Mouse (Mus musculus): Measurements from ENCODE around the gene Diras2. TPM values are rescaled to one million over a fixed set of nuclear protein-coding genes. Genes with fewer than 3 reads are reported as not detected.
A peak's percentile ranks its signal among the peaks of the same experiment; 100 is the strongest.

Gene Diras2
- polyA plus RNA-seq, 1 experiment from 2014 or later: 5.2 TPM

GRCm38 (mm10) chr13:52542636-52543035 lies 11.6 kb upstream of the Diras2 start:
- H3K27ac ChIP-seq: no peak overlapping the region
- H3K4me2 ChIP-seq: no peak overlapping the region
- no peak overlapping the region for H3K9ac ChIP-seq
- H3K36me3 ChIP-seq (replicated peaks): no peaks in the 10 kb centered on the region
- WGBS: 63% methylated on average over 4 of the region's 4 CpGs
- no peak overlapping the region for H3K4me3 ChIP-seq
- H3K27me3 ChIP-seq (replicated peaks): no peaks in the 10 kb centered on the region
- ATAC-seq (replicated peaks): no peak
- no peaks in the 10 kb centered on the region for H3K9me3 ChIP-seq
- H3K4me1 ChIP-seq: peaks cover 11% of the 10 kb centered on the region; the same call in 1 of the 2 replicates

GRCm38 (mm10) chr13:52542036-52542526 lies 11.0 kb upstream of the Diras2 start:
- H3K4me2 ChIP-seq: no peak overlapping the region
- ATAC-seq (replicated peaks): no peak
- no peaks in the 10 kb centered on the region for H3K27me3 ChIP-seq (replicated peaks)
- H3K9ac ChIP-seq: no peak overlapping the region
- H3K4me3 ChIP-seq: no peak overlapping the region
- H3K9me3 ChIP-seq: no peaks in the 10 kb centered on the region
- no peaks in the 10 kb centered on the region for H3K36me3 ChIP-seq (replicated peaks)
- H3K27ac ChIP-seq: no peak overlapping the region
- H3K4me1 ChIP-seq: peaks cover 11% of the 10 kb centered on the region; the same call in 1 of the 2 replicates
- 64% methylated on average over 8 of the region's 8 CpGs for WGBS

GRCm38 (mm10) chr13:52541385-52542035 lies 10.4 kb upstream of the Diras2 start:
- peaks cover 11% of the 10 kb centered on the region; the same call in 1 of the 2 replicates for H3K4me1 ChIP-seq
- no peak overlapping the region for H3K27ac ChIP-seq
- no peak overlapping the region for H3K9ac ChIP-seq
- no peak overlapping the region for H3K4me3 ChIP-seq
- no peaks in the 10 kb centered on the region for H3K27me3 ChIP-seq (replicated peaks)
- ATAC-seq (replicated peaks): no peak
- WGBS: 62% methylated on average over 5 of the region's 5 CpGs
- H3K4me2 ChIP-seq: no peak overlapping the region
- H3K9me3 ChIP-seq: no peaks in the 10 kb centered on the region
- H3K36me3 ChIP-seq (replicated peaks): no peaks in the 10 kb centered on the region

DNA sequence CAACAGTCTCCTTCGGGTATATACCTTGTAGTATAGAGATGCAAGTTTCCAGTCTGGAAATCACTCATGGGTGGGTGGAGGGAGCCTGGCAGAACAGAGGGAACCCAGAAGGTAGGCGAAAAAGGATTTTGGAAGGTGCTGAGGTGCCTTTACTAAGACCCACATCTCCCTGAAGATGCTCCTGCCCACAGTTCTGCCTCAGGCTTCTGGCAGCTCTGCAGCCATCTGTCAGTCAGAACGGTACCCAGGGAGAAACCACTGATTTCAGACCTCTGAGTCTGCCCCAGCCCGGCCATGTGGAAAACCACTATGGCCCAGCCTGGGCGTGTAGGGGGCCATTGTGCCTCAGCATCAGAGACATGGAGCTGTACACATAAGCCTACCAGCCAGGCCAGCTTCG lies 8.4 kb upstream of the Diras2 start:
- Histone ChIP-seq H3K27ac (no peak overlapping the region), H3K4me2 (no peak overlapping the region), H3K9me3 (no peaks in the 10 kb centered on the region), H3K27me3 (replicated peaks) (peaks cover 4% of the 10 kb centered on the region; the same call in 1 of the 2 replicates), H3K4me1 (peaks cover 11% of the 10 kb centered on the region; the same call in 1 of the 2 replicates), H3K4me3 (no peak overlapping the region), H3K9ac (no peak overlapping the region), H3K36me3 (replicated peaks) (no peaks in the 10 kb centered on the region)
- ATAC-seq (replicated peaks): no peak
- 85% methylated on average over 6 of the region's 6 CpGs for WGBS

GRCm38 (mm10) chr13:52538588-52539116 lies 7.6 kb upstream of the Diras2 start:
- WGBS: 92% methylated on average over 9 of the region's 9 CpGs
- Histone ChIP-seq H3K4me2 (no peak overlapping the region), H3K9ac (no peak overlapping the region), H3K36me3 (replicated peaks) (no peaks in the 10 kb centered on the region), H3K27me3 (replicated peaks) (peaks cover 7% of the 10 kb centered on the region; the same call in 1 of the 2 replicates), H3K9me3 (no peaks in the 10 kb centered on the region), H3K4me1 (peaks cover 11% of the 10 kb centered on the region; the same call in 1 of the 2 replicates), H3K27ac (no peak overlapping the region), H3K4me3 (no peak overlapping the region)
- no peak for ATAC-seq (replicated peaks)

DNA sequence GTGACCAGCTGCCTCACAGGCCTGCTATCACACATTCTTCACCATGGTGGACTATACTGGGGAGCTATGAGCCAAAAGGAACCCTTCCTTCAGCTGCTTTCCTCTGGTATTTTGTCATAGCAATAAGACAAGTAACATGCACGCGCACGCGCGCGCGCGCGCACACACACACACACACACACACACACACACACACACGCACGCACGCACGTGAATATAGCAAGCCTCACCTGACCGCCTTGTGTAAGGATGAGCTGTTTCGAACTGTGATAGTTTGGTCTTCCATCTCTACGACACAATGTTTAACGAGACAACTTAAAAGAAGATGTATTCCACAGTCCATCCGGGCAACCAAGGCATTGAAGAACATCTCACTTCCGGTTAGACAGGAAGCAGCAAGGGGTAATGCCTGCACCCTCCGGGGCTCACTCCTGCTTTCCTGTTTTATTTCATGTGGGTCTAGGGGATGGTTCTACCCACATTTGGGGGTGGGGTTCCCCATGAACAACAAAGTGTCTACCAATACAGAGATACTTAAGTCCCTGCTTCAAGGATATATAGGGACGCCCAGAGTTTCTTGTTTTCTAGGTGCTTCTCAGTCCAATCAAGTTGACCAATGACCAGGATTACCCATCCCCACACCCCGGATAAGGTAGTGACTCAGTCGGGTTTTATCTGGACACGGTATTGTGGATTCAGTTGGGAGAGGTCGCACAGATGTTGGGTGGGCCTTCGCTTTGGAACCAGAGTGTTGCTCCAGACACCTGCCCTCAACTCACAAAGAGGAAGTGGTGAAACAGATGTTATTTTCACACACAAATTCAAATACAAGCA lies 6.9 kb upstream of the Diras2 start:
- peaks cover 11% of the 10 kb centered on the region; the same call in 1 of the 2 replicates for H3K4me1 ChIP-seq
- H3K9ac ChIP-seq: no peak overlapping the region
- H3K4me2 ChIP-seq: no peak overlapping the region
- H3K4me3 ChIP-seq: no peak overlapping the region
- no peak overlapping the region for H3K27ac ChIP-seq
- H3K9me3 ChIP-seq: no peaks in the 10 kb centered on the region
- H3K36me3 ChIP-seq (replicated peaks): no peaks in the 10 kb centered on the region
- ATAC-seq (replicated peaks): no peak
- WGBS: 95% methylated on average over 26 of the region's 26 CpGs
- peaks cover 7% of the 10 kb centered on the region; the same call in 1 of the 2 replicates for H3K27me3 ChIP-seq (replicated peaks)

DNA sequence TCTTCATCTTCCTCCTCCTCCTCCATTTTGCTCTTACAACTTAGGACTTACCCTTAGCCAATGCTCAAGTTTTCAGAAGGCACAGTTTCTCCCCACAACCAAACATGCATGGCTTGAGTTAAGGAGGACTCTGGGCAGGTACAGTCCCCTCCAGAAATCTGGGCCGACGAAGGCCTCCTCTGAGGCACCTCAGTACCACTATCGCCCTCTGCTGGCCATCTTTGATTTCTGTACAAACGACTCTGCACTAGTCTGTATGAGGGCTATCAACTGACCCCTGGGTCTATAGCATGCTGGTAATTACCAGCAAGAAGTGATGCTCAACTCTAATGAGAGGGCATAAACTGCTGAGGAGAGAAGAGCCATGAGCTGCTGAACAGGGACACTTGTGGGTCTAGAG lies 4.5 kb upstream of the Diras2 start:
- H3K36me3 ChIP-seq (replicated peaks): no peaks in the 10 kb centered on the region
- WGBS: 8% methylated on average over 4 of the region's 4 CpGs
- no peak for ATAC-seq (replicated peaks)
- H3K4me3 ChIP-seq: no peak overlapping the region
- no peak overlapping the region for H3K4me2 ChIP-seq
- no peak overlapping the region for H3K27ac ChIP-seq
- H3K27me3 ChIP-seq (replicated peaks): peaks cover 7% of the 10 kb centered on the region; the same call in 1 of the 2 replicates
- H3K9me3 ChIP-seq: no peaks in the 10 kb centered on the region
- no peaks in the 10 kb centered on the region for H3K4me1 ChIP-seq
- H3K9ac ChIP-seq: no peak overlapping the region

DNA sequence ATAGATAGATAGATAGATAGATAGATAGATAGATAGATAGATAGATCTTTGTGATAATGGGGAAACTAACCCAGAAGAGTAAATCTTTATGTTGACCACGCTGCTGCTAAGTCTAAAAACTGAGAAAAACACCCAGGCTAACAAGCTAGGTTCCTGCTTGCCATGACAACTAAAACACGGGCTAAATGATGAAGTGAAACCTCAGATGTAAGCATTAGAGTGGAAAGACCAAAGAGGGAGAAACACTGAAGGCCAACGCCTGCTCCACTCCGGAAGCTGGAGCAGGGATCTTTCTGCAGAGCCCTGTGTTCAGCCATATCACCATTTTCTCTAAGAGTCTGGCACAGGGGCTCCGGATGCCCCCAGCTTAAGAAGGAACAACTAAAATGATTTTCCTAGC lies 2.6 kb upstream of the Diras2 start:
- H3K27ac ChIP-seq: no peak overlapping the region
- H3K9me3 ChIP-seq: no peaks in the 10 kb centered on the region
- no peak overlapping the region for H3K4me2 ChIP-seq
- no peak for ATAC-seq (replicated peaks)
- peaks cover 8% of the 10 kb centered on the region for H3K4me1 ChIP-seq
- 84% methylated on average over 5 of the region's 5 CpGs for WGBS
- no peaks in the 10 kb centered on the region for H3K36me3 ChIP-seq (replicated peaks)
- H3K9ac ChIP-seq: no peak overlapping the region
- no peak overlapping the region for H3K4me3 ChIP-seq
- peaks cover 11% of the 10 kb centered on the region; the same call in 1 of the 2 replicates for H3K27me3 ChIP-seq (replicated peaks)

GRCm38 (mm10) chr13:52530008-52530945 lies 802 bp downstream of the Diras2 start:
- H3K36me3 ChIP-seq (replicated peaks): no peaks in the 10 kb centered on the region
- 2% methylated on average over 47 of the region's 50 CpGs for WGBS
- peak overlapping the region; percentile 80 for H3K9ac ChIP-seq
- peaks cover 16% of the 10 kb centered on the region; the same call in 1 of the 2 replicates for H3K27me3 ChIP-seq (replicated peaks)
- peaks cover 16% of the 10 kb centered on the region for H3K4me1 ChIP-seq
- H3K4me3 ChIP-seq: peak overlapping the region; percentile 63
- no peaks in the 10 kb centered on the region for H3K9me3 ChIP-seq
- H3K27ac ChIP-seq: peak overlapping the region; percentile 92
- peak overlapping the region; percentile 89 for H3K4me2 ChIP-seq
- peak; percentile 99 for ATAC-seq (replicated peaks)

GRCm38 (mm10) chr13:52529188-52529972 lies 1.7 kb downstream of the Diras2 start:
- Histone ChIP-seq H3K27ac (no peak overlapping the region), H3K4me1 (peaks cover 16% of the 10 kb centered on the region), H3K27me3 (replicated peaks) (peaks cover 11% of the 10 kb centered on the region; the same call in 1 of the 2 replicates), H3K9me3 (no peaks in the 10 kb centered on the region), H3K9ac (peak overlapping the region; percentile 80; the same call in 1 of the 2 replicates), H3K4me2 (peak overlapping the region; percentile 89), H3K4me3 (peak overlapping the region; percentile 63), H3K36me3 (replicated peaks) (no peaks in the 10 kb centered on the region)
- WGBS: 59% methylated on average over 13 of the region's 13 CpGs
- ATAC-seq (replicated peaks): no peak

- Histone ChIP-seq H3K27ac (no peak overlapping the region), H3K9me3 (no peaks in the 10 kb centered on the region), H3K4me3 (peak overlapping the region; percentile 63), H3K4me1 (peaks cover 16% of the 10 kb centered on the region), H3K9ac (peak overlapping the region; percentile 30), H3K4me2 (peak overlapping the region; percentile 89), H3K27me3 (replicated peaks) (0 out of 2 replicates have a peak, but pooled peaks cover 8% of the 10 kb centered on the region), H3K36me3 (replicated peaks) (no peaks in the 10 kb centered on the region)
- 62% methylated on average over 9 of the region's 9 CpGs for WGBS
- no peak for ATAC-seq (replicated peaks)
Observed at GRCm38 (mm10) chr13:52528786-52529185, 2.3 kb downstream of the Diras2 start.
